Mouse (Mus musculus): ENCODE measurements around the gene Ramp2. TPM values are rescaled to one million over a fixed set of nuclear protein-coding genes. Genes with fewer than 3 reads are reported as not detected.

Gene Ramp2
- polyA plus RNA-seq, 1 experiment from 2014 or later: 166 TPM

DNA sequence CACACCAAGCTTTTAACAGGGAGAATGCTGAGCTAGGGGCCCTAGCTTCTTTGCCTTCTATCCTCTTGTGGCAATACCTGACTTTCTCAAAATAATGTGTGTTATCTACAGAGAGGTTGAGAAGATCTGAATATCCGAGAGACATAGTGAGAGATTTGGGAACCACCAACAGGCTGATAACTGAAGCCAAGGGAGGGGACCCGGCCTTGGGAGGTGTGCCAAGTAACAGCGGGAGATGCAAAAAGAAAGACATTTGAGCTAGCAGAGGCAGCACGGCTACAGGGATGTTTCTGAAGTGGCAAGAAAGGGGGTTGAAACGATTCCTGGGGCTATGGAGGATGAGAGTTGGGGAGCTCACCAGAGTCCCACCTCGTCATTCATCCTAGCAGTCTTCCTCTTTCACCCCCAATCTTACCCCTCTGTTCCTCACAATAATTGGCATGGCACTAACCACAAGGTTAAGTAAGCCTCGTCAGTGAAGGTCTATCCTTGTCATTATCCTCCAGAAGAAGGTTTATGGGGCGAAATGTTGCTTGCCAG lies 16.4 kb upstream of the Ramp2 start:
- WGBS: 20% methylated on average over 8 of the region's 8 CpGs
- DNase-seq (ENCODE audit: low spot score): no peak
- Histone ChIP-seq H3K4me1 (peaks cover 48% of the 10 kb centered on the region), H3K9me3 (no peaks in the 10 kb centered on the region), H3K36me3 (no peaks in the 10 kb centered on the region), H3K27ac (peak overlapping the region; percentile 87; the same call in 1 of the 2 replicates), H3K4me3 (no peak overlapping the region), H3K27me3 (ENCODE audit: insufficient read depth, poor library complexity, severe bottlenecking) (no peaks in the 10 kb centered on the region)

DNA sequence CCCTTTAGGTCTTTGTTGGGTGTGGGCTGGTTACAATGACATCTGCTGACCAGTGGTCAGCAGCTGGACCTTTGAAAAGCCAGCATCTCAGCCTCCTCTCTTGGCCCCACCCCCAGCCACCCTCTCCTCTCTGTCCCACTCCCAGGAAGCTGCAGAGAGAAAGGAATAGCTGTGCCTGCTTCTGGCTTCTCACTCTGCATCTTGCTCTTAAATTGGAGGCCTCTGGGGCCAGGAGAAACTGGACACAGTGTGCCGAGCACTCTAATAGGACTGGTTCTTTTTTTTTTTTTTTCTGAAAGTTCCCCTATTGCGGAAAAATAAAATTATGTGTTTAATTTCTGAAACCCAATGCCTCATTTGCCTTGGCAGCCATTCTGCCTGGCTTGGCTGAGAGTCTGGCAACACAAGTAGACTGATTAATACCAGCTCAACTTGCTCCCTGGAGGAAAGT lies 15.7 kb upstream of the Ramp2 start:
- WGBS: 25% methylated on average over 2 of the region's 2 CpGs
- DNase-seq (ENCODE audit: low spot score): no peak
- no peaks in the 10 kb centered on the region for H3K9me3 ChIP-seq
- no peaks in the 10 kb centered on the region for H3K27me3 ChIP-seq (ENCODE audit: insufficient read depth, poor library complexity, severe bottlenecking)
- H3K27ac ChIP-seq: peak overlapping the region; percentile 87
- H3K4me1 ChIP-seq: peaks cover 48% of the 10 kb centered on the region
- no peak overlapping the region; the same call in 1 of the 2 replicates for H3K4me3 ChIP-seq
- H3K36me3 ChIP-seq: no peaks in the 10 kb centered on the region

DNA sequence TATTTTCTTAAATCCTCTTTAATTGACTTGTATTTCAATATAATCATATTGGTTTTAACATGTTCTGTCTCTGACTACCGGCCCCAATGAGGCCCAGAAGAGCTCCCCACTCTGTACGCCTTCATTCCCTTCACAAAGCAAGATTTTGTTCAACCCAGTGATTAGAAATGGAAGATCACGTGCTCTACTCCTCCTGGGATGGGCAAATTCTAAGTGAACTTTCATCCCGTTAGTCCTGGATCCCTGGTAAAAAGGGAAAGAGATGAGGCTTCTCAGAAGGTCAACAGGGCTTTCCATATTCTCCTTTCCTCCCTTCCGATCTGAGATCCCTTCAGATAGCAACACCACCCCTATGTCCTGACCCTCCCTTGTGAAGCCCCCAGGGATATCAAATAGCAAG lies 15.3 kb upstream of the Ramp2 start:
- Histone ChIP-seq H3K4me1 (peaks cover 43% of the 10 kb centered on the region), H3K4me3 (peak overlapping the region; percentile 27; the same call in 1 of the 2 replicates)
- no peak for DNase-seq (ENCODE audit: low spot score)

GRCm38 (mm10) chr11:101230991-101231871 lies 14.6 kb upstream of the Ramp2 start:
- no peak for DNase-seq (ENCODE audit: low spot score)
- Histone ChIP-seq H3K9me3 (no peaks in the 10 kb centered on the region), H3K4me3 (peak overlapping the region; percentile 27), H3K36me3 (no peaks in the 10 kb centered on the region), H3K27ac (peak overlapping the region; percentile 87), H3K27me3 (ENCODE audit: insufficient read depth, poor library complexity, severe bottlenecking) (no peaks in the 10 kb centered on the region), H3K4me1 (peaks cover 38% of the 10 kb centered on the region)
- 7% methylated on average over 18 of the region's 18 CpGs for WGBS

More for the DNA sequence above, 15.3 kb upstream of the Ramp2 start:
- WGBS: 25% methylated on average over 5 of the region's 5 CpGs
- Histone ChIP-seq H3K9me3 (no peaks in the 10 kb centered on the region), H3K27ac (peak overlapping the region; percentile 87), H3K27me3 (ENCODE audit: insufficient read depth, poor library complexity, severe bottlenecking) (no peaks in the 10 kb centered on the region), H3K36me3 (no peaks in the 10 kb centered on the region)

- DNase-seq (ENCODE audit: low spot score): no peak
- H3K36me3 ChIP-seq: no peaks in the 10 kb centered on the region
- peaks cover 35% of the 10 kb centered on the region for H3K4me1 ChIP-seq
- peak overlapping the region; percentile 87 for H3K27ac ChIP-seq
- H3K9me3 ChIP-seq: no peaks in the 10 kb centered on the region
- peak overlapping the region; percentile 27; the same call in 1 of the 2 replicates for H3K4me3 ChIP-seq
- H3K27me3 ChIP-seq (ENCODE audit: insufficient read depth, poor library complexity, severe bottlenecking): no peaks in the 10 kb centered on the region
- WGBS: 40% methylated on average over 6 of the region's 6 CpGs
Observed at GRCm38 (mm10) chr11:101232010-101232839, 13.6 kb upstream of the Ramp2 start.

- no peaks in the 10 kb centered on the region for H3K27me3 ChIP-seq (ENCODE audit: insufficient read depth, poor library complexity, severe bottlenecking)
- WGBS: 71% methylated on average over 1 of the region's 1 CpGs
- no peak overlapping the region for H3K27ac ChIP-seq
- no peaks in the 10 kb centered on the region for H3K9me3 ChIP-seq
- DNase-seq (ENCODE audit: low spot score): no peak
- no peak overlapping the region for H3K4me3 ChIP-seq
- no peaks in the 10 kb centered on the region for H3K36me3 ChIP-seq
- H3K4me1 ChIP-seq: peaks cover 40% of the 10 kb centered on the region
Observed at GRCm38 (mm10) chr11:101233240-101233639, 12.6 kb upstream of the Ramp2 start.

GRCm38 (mm10) chr11:101234124-101234523 lies 11.7 kb upstream of the Ramp2 start:
- H3K27ac ChIP-seq: no peak overlapping the region
- DNase-seq (ENCODE audit: low spot score): no peak
- H3K9me3 ChIP-seq: no peaks in the 10 kb centered on the region
- peaks cover 40% of the 10 kb centered on the region for H3K4me1 ChIP-seq
- H3K27me3 ChIP-seq (ENCODE audit: insufficient read depth, poor library complexity, severe bottlenecking): no peaks in the 10 kb centered on the region
- no peak overlapping the region for H3K4me3 ChIP-seq
- H3K36me3 ChIP-seq: no peaks in the 10 kb centered on the region

- no peaks in the 10 kb centered on the region for H3K27me3 ChIP-seq (ENCODE audit: insufficient read depth, poor library complexity, severe bottlenecking)
- no peak for DNase-seq (ENCODE audit: low spot score)
- H3K36me3 ChIP-seq: no peaks in the 10 kb centered on the region
- H3K4me3 ChIP-seq: no peak overlapping the region
- H3K4me1 ChIP-seq: peaks cover 28% of the 10 kb centered on the region
- no peaks in the 10 kb centered on the region for H3K9me3 ChIP-seq
- H3K27ac ChIP-seq: no peak overlapping the region
Observed at GRCm38 (mm10) chr11:101235429-101235828, 10.4 kb upstream of the Ramp2 start.

- H3K27me3 ChIP-seq (ENCODE audit: insufficient read depth, poor library complexity, severe bottlenecking): no peaks in the 10 kb centered on the region
- H3K36me3 ChIP-seq: no peaks in the 10 kb centered on the region
- no peak overlapping the region; the same call in 1 of the 2 replicates for H3K27ac ChIP-seq
- WGBS: 82% methylated on average over 5 of the region's 5 CpGs
- H3K9me3 ChIP-seq: no peaks in the 10 kb centered on the region
- no peak overlapping the region for H3K4me3 ChIP-seq
- peaks cover 15% of the 10 kb centered on the region for H3K4me1 ChIP-seq
- DNase-seq (ENCODE audit: low spot score): no peak
Observed at GRCm38 (mm10) chr11:101236782-101237181, 9.0 kb upstream of the Ramp2 start.

- H3K27me3 ChIP-seq (ENCODE audit: insufficient read depth, poor library complexity, severe bottlenecking): no peaks in the 10 kb centered on the region
- no peak for DNase-seq (ENCODE audit: low spot score)
- peak overlapping the region; percentile 47; the same call in 1 of the 2 replicates for H3K27ac ChIP-seq
- 0 out of 2 replicates have a peak, but pooled peaks cover 7% of the 10 kb centered on the region for H3K4me1 ChIP-seq
- 40% methylated on average over 5 of the region's 5 CpGs for WGBS
- no peak overlapping the region for H3K4me3 ChIP-seq
- H3K36me3 ChIP-seq: no peaks in the 10 kb centered on the region
- H3K9me3 ChIP-seq: no peaks in the 10 kb centered on the region
Observed at GRCm38 (mm10) chr11:101238071-101238647, 7.7 kb upstream of the Ramp2 start.

DNA sequence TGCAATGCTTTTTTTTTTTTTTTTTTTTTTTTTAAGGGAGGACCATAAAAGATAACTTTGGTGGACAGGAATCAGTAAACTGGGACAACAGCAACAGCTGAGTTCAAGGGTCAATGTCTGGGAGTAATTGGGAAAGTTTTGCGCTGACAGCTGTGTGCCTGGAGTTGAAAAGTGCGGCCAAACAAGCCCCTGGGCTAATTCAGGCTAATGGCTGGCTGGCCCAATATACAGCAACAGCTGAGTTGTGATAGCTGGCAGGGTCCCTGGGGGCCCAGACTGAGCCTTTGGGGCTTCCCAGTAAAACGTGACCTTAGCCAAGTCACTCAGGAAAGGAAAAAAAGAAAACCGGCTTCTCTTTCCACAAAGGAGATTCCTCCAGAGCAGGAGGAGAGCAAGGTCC lies 757 bp upstream of the Ramp2 start:
- 38% methylated on average over 4 of the region's 4 CpGs for WGBS
- H3K4me1 ChIP-seq: peaks cover 24% of the 10 kb centered on the region
- H3K27me3 ChIP-seq (ENCODE audit: insufficient read depth, poor library complexity, severe bottlenecking): peaks cover 47% of the 10 kb centered on the region
- no peaks in the 10 kb centered on the region for H3K9me3 ChIP-seq
- peak overlapping the region; percentile 76 for H3K4me3 ChIP-seq
- H3K27ac ChIP-seq: peak overlapping the region; percentile 89; the same call in 1 of the 2 replicates
- no peak for DNase-seq (ENCODE audit: low spot score)
- no peaks in the 10 kb centered on the region for H3K36me3 ChIP-seq

GRCm38 (mm10) chr11:101246702-101247012 lies 829 bp downstream of the Ramp2 start:
- H3K27ac ChIP-seq: peak overlapping the region; percentile 89
- DNase-seq (ENCODE audit: low spot score): peak; percentile 65
- H3K4me3 ChIP-seq: peak overlapping the region; percentile 76
- no peaks in the 10 kb centered on the region for H3K9me3 ChIP-seq
- 2% methylated on average over 7 of the region's 7 CpGs for WGBS
- no peaks in the 10 kb centered on the region for H3K36me3 ChIP-seq
- H3K27me3 ChIP-seq (ENCODE audit: insufficient read depth, poor library complexity, severe bottlenecking): peaks cover 47% of the 10 kb centered on the region
- peaks cover 24% of the 10 kb centered on the region for H3K4me1 ChIP-seq
